Mouse (Mus musculus): ENCODE results near the gene Rpa1. TPM values are rescaled to one million over a fixed set of nuclear protein-coding genes. Genes with fewer than 3 reads are reported as not detected.
"Not testable (repeated sequence)": the region's sequence is repeated elsewhere in the genome, so short reads cannot be mapped to it uniquely, and the experiment has no call there.

The Rpa1 gene
- total RNA-seq (2014; rRNA removed) (41.6 and 58.5 TPM in 2 replicates), polyA plus RNA-seq (2015; fragmentation: Nextera tagmentation; extraction: Ambion mirVana) (50.1 and 54.1 TPM in 2 replicates)

DNA sequence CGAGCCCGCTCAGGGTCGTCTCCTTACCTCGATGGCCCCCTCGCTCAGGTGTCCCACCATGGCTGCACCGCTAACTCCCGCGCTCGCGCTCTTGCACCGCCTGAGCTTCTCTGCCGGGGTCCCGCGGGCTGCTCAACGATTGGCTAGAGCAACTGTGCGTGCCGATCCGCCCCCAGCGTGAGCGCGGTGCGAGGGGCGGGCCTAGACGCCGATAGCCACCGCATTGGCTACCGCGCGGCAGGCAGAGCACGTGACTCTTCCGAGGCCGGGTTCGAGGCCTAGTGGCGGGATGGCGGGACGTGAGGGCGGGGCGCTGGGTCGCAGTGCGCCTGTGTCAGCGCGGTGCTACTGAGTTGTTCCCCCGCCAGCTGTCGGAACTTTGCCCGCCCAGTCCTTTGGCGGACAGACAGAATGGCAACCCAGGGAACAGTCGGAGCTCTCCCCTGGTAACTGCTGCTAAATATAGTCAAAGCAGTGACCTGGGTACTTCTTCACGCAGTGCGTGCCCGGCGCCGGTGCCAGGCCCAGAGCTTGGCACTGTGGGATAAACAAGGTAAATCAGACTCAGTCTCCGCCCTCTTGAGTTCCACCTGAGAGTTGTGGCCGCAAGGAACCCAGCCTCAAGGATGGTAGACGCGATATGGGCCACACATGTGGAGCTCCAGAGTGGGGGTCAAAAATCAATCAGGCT is at the start of gene Rpa1, which contains the start of gene Smyd4:
TSS of gene Rpa1 (minus strand) at position 126 of the 691 bp plus-strand sequence.
TSS of gene Smyd4 (plus strand) at position 235 of the 691 bp plus-strand sequence.
- Histone ChIP-seq H3K9ac (peak within 1 kb of the TSS; percentile 63), H3K9me3 (ENCODE audit: low read length) (no peaks in the 10 kb centered on the region), H3K4me3 (ENCODE audit: low read depth, low read length) (peak within 1 kb of the TSS; percentile 79), H3K4me2 (ENCODE audit: low read depth) (peak within 1 kb of the TSS; percentile 95), H3K4me1 (ENCODE audit: insufficient read depth) (0 out of 2 replicates have a peak, but pooled peaks cover 7% of the 10 kb centered on the region), H3K36me3 (ENCODE audit: insufficient read depth) (no peaks in the 10 kb centered on the region), H3K27ac (ENCODE audit: low read depth, low read length) (peak within 1 kb of the TSS; percentile 15; the same call in 1 of the 2 replicates), H3K27me3 (ENCODE audit: insufficient read depth, low read length) (no peaks in the 10 kb centered on the region)
- peak; percentile 14; the same call in 1 of the 2 replicates for TF ChIP-seq CTCF (IDR thresholded peaks at IDR 0.05; ENCODE audit: low read depth)
- peak; percentile 97 for DNase-seq
- WGBS: 2% methylated on average over 56 of the region's 56 CpGs
- peak; percentile 100 for ATAC-seq

DNA sequence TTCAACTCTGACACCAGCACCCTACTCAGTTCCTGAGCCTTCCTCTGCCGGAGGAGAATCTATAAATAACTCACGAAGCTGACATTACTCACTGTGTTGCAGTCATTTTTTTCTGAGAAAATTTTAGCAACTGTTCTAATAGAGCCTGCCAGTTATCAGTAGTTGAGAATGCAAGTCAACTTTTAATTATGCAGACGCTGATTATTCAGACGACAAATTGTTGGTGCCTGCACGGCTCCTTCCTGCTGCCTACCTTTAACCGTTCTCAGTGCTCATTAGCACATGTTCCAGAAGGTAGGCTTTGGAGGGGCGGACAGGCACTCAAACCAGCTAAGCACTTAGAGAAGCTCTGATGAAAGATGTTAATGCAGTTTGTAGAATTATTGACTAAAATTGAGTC is 49.3 kb upstream of the Rpa1 start:
- TF ChIP-seq CTCF (IDR thresholded peaks at IDR 0.05; ENCODE audit: low read depth): no peak
- Histone ChIP-seq H3K27ac (ENCODE audit: low read depth, low read length) (peak overlapping the region; percentile 75), H3K27me3 (ENCODE audit: insufficient read depth, low read length) (no peaks in the 10 kb centered on the region), H3K9me3 (ENCODE audit: low read length) (no peaks in the 10 kb centered on the region), H3K4me1 (ENCODE audit: insufficient read depth) (peaks cover 6% of the 10 kb centered on the region; the same call in 1 of the 2 replicates), H3K36me3 (ENCODE audit: insufficient read depth) (no peaks in the 10 kb centered on the region), H3K9ac (0 out of 2 replicates have a peak overlapping the region, but pooled peaks have one; percentile 3), H3K4me3 (ENCODE audit: low read depth, low read length) (no peak overlapping the region), H3K4me2 (ENCODE audit: low read depth) (no peak overlapping the region)
- WGBS: 47% methylated on average over 7 of the region's 7 CpGs
- DNase-seq (peak; percentile 39), ATAC-seq (peak; percentile 72)

- H3K36me3 ChIP-seq (ENCODE audit: insufficient read depth): no peaks in the 10 kb centered on the region
- peaks cover 6% of the 10 kb centered on the region; the same call in 1 of the 2 replicates for H3K4me1 ChIP-seq (ENCODE audit: insufficient read depth)
- H3K27ac ChIP-seq (ENCODE audit: low read depth, low read length): no peak overlapping the region
- H3K9ac ChIP-seq: no peak overlapping the region
- 81% methylated on average over 1 of the region's 1 CpGs for WGBS
- no peak overlapping the region for H3K4me3 ChIP-seq (ENCODE audit: low read depth, low read length)
- TF ChIP-seq CTCF (IDR thresholded peaks at IDR 0.05; ENCODE audit: low read depth): no peak
- DNase-seq (no peak), ATAC-seq (no peak)
- no peaks in the 10 kb centered on the region for H3K27me3 ChIP-seq (ENCODE audit: insufficient read depth, low read length)
- no peaks in the 10 kb centered on the region for H3K9me3 ChIP-seq (ENCODE audit: low read length)
- no peak overlapping the region for H3K4me2 ChIP-seq (ENCODE audit: low read depth)
Measured at GRCm38 (mm10) chr11:75395611-75396010, 47.5 kb upstream of the Rpa1 start.

DNA sequence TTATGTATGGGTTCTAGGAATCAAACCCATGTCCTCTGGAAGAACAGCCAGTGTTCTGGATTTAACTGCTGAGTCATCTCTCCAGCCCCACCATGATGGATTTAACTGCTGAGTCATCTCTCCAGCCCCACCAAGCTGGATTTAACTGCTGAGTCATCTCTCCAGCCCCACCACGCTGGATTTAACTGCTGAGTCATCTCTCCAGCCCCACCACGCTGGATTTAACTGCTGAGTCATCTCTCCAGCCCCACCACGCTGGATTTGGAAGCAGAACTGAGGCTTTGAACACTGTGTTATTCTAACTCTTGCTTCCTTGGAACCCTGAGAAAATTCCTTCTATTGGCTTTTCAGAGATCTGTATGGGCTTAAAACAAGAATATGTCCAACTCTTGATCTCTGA is 35.4 kb upstream of the Rpa1 start:
- H3K4me2 ChIP-seq (ENCODE audit: low read depth); H3K9me3 ChIP-seq (ENCODE audit: low read length); H3K27me3 ChIP-seq (ENCODE audit: insufficient read depth, low read length); H3K9ac ChIP-seq; H3K4me1 ChIP-seq (ENCODE audit: insufficient read depth); H3K36me3 ChIP-seq (ENCODE audit: insufficient read depth); ATAC-seq; H3K27ac ChIP-seq (ENCODE audit: low read depth, low read length); H3K4me3 ChIP-seq (ENCODE audit: low read depth, low read length); DNase-seq: not testable (repeated sequence)
- 69% methylated on average over 3 of the region's 3 CpGs for WGBS

DNA sequence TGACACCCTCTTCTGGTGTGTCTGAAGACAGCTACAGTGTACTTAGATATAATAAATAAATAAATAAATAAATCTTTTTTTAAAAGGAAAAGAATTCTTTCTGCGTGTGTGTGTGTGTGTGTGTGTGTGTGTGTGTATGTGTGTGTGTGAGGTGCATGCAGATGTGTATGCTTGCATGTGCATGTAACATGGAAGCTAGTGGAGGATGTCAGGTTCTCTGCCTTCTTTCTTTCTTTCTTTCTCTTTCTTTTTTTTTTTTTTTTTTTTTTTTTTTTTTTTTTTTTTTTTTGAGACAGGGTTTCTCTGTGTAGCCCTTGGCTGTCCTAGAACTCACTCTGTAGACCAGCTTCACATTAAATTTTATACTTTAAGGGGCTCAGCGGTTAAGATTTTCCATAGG is 30.7 kb upstream of the Rpa1 start:
- DNase-seq; ATAC-seq; H3K9ac ChIP-seq; H3K4me1 ChIP-seq (ENCODE audit: insufficient read depth); H3K27ac ChIP-seq (ENCODE audit: low read depth, low read length); H3K36me3 ChIP-seq (ENCODE audit: insufficient read depth); H3K27me3 ChIP-seq (ENCODE audit: insufficient read depth, low read length); H3K9me3 ChIP-seq (ENCODE audit: low read length); H3K4me3 ChIP-seq (ENCODE audit: low read depth, low read length); H3K4me2 ChIP-seq (ENCODE audit: low read depth): not testable (repeated sequence)
- WGBS: 89% methylated on average over 2 of the region's 2 CpGs

- TF ChIP-seq CTCF (IDR thresholded peaks at IDR 0.05; ENCODE audit: low read depth): no peak
- DNase-seq (no peak), ATAC-seq (no peak)
- H3K9me3 ChIP-seq (ENCODE audit: low read length): no peaks in the 10 kb centered on the region
- H3K36me3 ChIP-seq (ENCODE audit: insufficient read depth): no peaks in the 10 kb centered on the region
- H3K27ac ChIP-seq (ENCODE audit: low read depth, low read length): no peak overlapping the region
- 85% methylated on average over 1 of the region's 1 CpGs for WGBS
- H3K4me3 ChIP-seq (ENCODE audit: low read depth, low read length): no peak overlapping the region
- H3K4me2 ChIP-seq (ENCODE audit: low read depth): no peak overlapping the region
- H3K9ac ChIP-seq: no peak overlapping the region
- H3K4me1 ChIP-seq (ENCODE audit: insufficient read depth): no peaks in the 10 kb centered on the region
- no peaks in the 10 kb centered on the region for H3K27me3 ChIP-seq (ENCODE audit: insufficient read depth, low read length)
Measured at GRCm38 (mm10) chr11:75377125-75377524, 29.0 kb upstream of the Rpa1 start.

GRCm38 (mm10) chr11:75355475-75355874 is 7.4 kb upstream of the Rpa1 start:
- Histone ChIP-seq H3K9me3 (ENCODE audit: low read length) (no peaks in the 10 kb centered on the region), H3K4me3 (ENCODE audit: low read depth, low read length) (no peak overlapping the region), H3K4me2 (ENCODE audit: low read depth) (no peak overlapping the region), H3K27me3 (ENCODE audit: insufficient read depth, low read length) (no peaks in the 10 kb centered on the region), H3K9ac (no peak overlapping the region), H3K27ac (ENCODE audit: low read depth, low read length) (no peak overlapping the region), H3K4me1 (ENCODE audit: insufficient read depth) (no peaks in the 10 kb centered on the region), H3K36me3 (ENCODE audit: insufficient read depth) (no peaks in the 10 kb centered on the region)
- no peak for TF ChIP-seq CTCF (IDR thresholded peaks at IDR 0.05; ENCODE audit: low read depth)
- WGBS: 92% methylated on average over 1 of the region's 1 CpGs
- ATAC-seq (no peak), DNase-seq (no peak)

All from forebrain, postnatal 0 days (tissue).